27 mouse cellular contexts compared by ENCODE assay signal in the genomic region with DNA sequence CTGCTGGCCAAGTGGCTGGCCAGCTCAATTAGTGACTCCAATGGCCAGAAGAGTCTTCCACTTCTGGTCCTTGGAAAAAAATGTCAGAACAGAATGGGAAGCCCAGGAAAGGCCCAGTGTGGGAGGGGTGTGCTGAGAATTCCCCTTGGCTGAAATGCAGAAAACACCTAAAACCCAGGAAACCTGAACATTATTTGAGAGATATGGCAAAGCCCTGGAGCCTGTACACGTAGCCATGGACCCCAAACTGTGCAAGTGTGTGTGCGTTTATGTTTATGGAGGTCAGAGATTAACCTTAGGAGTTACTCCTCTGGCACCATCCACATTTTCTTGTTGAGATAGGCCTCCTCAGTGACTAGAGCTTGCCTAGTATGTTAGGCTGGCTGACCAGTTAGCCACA. TPM values are rescaled to one million over a fixed set of nuclear protein-coding genes. Genes with fewer than 3 reads are reported as not detected.
"Had no signal": no experiment of that assay in that cellular context is flagged by ENCODE, and none has a peak within 500 bp of the region (broad histone marks: within the 10 kb centered on the region; RNA-seq: fewer than 3 reads in every experiment).

No protein-coding gene starts in this region.

RNA-seq across cellular contexts. Expression of gene Smok2a, which starts 22.2 kb away (rescaled TPM):
- polyA plus RNA-seq: heart, embryonic 10.5 days; heart, embryonic 11.5 days; heart, embryonic 12.5 days; heart, embryonic 13.5 days; heart, embryonic 14.5 days; heart, embryonic 15.5 days; heart, embryonic 16.5 days; heart, postnatal 0 days; hindbrain, embryonic 10.5 days; hindbrain, embryonic 11.5 days; hindbrain, embryonic 12.5 days; hindbrain, embryonic 13.5 days; hindbrain, embryonic 14.5 days; hindbrain, embryonic 15.5 days; hindbrain, embryonic 16.5 days; hindbrain, postnatal 0 days; inflammation-experienced regulatory T-cells, adult 6 months; intestine, embryonic 14.5 days; intestine, embryonic 15.5 days; intestine, embryonic 16.5 days; intestine, postnatal 0 days; kidney, adult 2 months; kidney, embryonic 14.5 days; kidney, embryonic 15.5 days; kidney, embryonic 16.5 days; kidney, postnatal 0 days; large intestine, adult 2 months had no signal

RNA-seq across cellular contexts. Expression of gene Smok2b, which starts 31.2 kb away (rescaled TPM):
- polyA plus RNA-seq: heart, embryonic 10.5 days; heart, embryonic 11.5 days; heart, embryonic 12.5 days; heart, embryonic 13.5 days; heart, embryonic 14.5 days; heart, embryonic 15.5 days; heart, embryonic 16.5 days; heart, postnatal 0 days; hindbrain, embryonic 10.5 days; hindbrain, embryonic 11.5 days; hindbrain, embryonic 12.5 days; hindbrain, embryonic 13.5 days; hindbrain, embryonic 14.5 days; hindbrain, embryonic 15.5 days; hindbrain, embryonic 16.5 days; hindbrain, postnatal 0 days; inflammation-experienced regulatory T-cells, adult 6 months; intestine, embryonic 14.5 days; intestine, embryonic 15.5 days; intestine, embryonic 16.5 days; intestine, postnatal 0 days; kidney, adult 2 months; kidney, embryonic 14.5 days; kidney, embryonic 15.5 days; kidney, embryonic 16.5 days; kidney, postnatal 0 days; large intestine, adult 2 months had no signal
